Mouse (Mus musculus): ENCODE results near the gene Mmaa. TPM values are rescaled to one million over a fixed set of nuclear protein-coding genes. Genes with fewer than 3 reads are reported as not detected.

Gene Mmaa
- polyA plus RNA-seq (2015; fragmentation: Nextera tagmentation; extraction: Ambion mirVana) = 11.2 and 12.6 TPM in 2 replicates

DNA sequence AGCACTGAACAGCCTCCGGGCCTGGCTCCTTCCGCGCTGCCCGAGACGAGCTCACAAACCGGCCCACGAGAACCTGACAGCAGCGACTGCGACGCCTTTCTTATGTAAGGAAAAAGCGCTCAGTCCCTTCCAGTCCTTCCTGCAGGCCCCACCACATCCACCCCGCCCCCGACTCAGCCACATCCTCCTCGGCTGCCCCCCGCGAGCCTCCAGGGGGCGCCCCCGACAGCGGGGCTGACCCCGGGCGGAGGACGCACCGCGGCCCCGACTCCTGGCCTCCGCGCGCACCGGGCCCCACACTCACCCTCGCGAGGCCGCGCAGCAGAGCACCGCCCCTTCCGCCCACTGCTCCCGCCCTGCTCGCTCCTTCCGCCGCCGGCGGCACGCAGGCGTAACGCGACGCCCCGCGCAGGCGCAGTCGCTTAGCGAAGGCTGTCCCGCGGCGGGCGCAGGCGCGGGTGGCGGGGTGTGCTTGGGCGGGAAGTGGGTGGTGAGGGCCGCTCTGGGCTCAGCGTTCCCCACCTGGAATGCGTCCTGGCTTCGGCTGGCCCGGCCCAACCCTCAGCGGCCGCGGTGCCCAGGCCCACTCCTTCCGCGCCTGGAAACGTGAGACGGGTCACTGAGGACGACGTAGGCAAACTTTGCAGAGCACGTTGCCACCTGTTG, at the start of gene Mmaa:
TSS of gene Mmaa (minus strand) at position 328 of the 666 bp plus-strand sequence.

DNA sequence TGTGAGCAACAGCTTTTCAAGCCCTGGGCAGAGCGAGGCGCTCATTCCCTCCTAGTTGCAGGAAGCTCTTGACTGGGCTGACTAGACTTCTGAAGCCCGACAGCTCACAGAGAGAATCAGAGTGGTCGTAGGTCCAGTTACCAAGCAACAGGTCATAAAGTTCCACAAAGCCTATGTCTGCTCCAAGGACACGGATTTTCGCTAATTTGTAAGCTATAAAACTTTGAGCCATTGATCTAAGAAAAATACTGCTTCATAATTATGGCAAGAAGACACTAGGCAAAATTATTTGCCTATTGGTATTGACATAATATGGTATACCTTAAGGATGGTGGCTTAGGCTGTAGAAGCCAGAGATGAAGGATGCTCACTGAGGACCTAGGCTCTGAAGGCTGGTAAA, 46.3 kb downstream of the Mmaa start, which contains the start of gene 1700011L22Rik:
TSS of gene 1700011L22Rik (minus strand) at position 101 of the 400 bp plus-strand sequence.

Other genes starting within 250 kb of the Mmaa start
- not detected in 2 replicates for gene 1700011L22Rik, start 46.4 kb downstream of the Mmaa start, polyA plus RNA-seq (2015; fragmentation: Nextera tagmentation; extraction: Ambion mirVana)
- gene Smad1, start 104.6 kb upstream of the Mmaa start, polyA plus RNA-seq (2015; fragmentation: Nextera tagmentation; extraction: Ambion mirVana) = 32.0 and 39.4 TPM in 2 replicates

All from urinary bladder, postnatal 0 days (tissue).